Mouse (Mus musculus) intestine, embryonic 16.5 days (tissue): Measurements from ENCODE around the gene Parvg. TPM values are rescaled to one million over a fixed set of nuclear protein-coding genes. Genes with fewer than 3 reads are reported as not detected.

Source experiments
- ATAC-seq: fragments of 200-750 bp; cut with Nextera tagmentation; 2 replicates; pipeline ENCODE4 v1.8.0; 2017; ENCODE audit warnings: moderate TSS enrichment, moderate library complexity
- H3K27ac ChIP-seq: fragments of 300-500 bp; sonication (generic); 2 replicates; pipeline ENCODE4 v1.5.1; 2014; ENCODE audit warnings: mild to moderate bottlenecking, low read length
- H3K27me3 ChIP-seq: fragments of 300-500 bp; sonication (generic); replicated peaks from 2 replicates; pipeline ENCODE4 v1.6.1; 2014; ENCODE audit warnings: low read length, control low read depth, mixed read lengths; ENCODE audit not compliant: control insufficient read depth, insufficient read depth
- H3K36me3 ChIP-seq: fragments of 300-500 bp; sonication (generic); 2 replicates; pipeline ENCODE4 v1.6.1; 2014; ENCODE audit warnings: low read length, control low read depth; ENCODE audit not compliant: control insufficient read depth, insufficient read depth
- H3K4me1 ChIP-seq: fragments of 300-500 bp; sonication (generic); 2 replicates; pipeline ENCODE4 v1.6.1; 2014; ENCODE audit warnings: low read length, control low read depth, mixed read lengths; ENCODE audit not compliant: control insufficient read depth, insufficient read depth
- H3K4me2 ChIP-seq: fragments of 300-500 bp; sonication (generic); 2 replicates; pipeline ENCODE4 v1.6.1; 2014; ENCODE audit warnings: low read depth, low read length, control low read depth
- H3K4me3 ChIP-seq: fragments of 300-500 bp; sonication (generic); 2 replicates; pipeline ENCODE4 v1.5.1; 2014; ENCODE audit warnings: mild to moderate bottlenecking, low read length
- H3K9ac ChIP-seq: fragments of 300-500 bp; sonication (generic); 2 replicates; pipeline ENCODE4 v1.6.1; 2014; ENCODE audit warnings: low read depth, low read length
- H3K9me3 ChIP-seq: fragments of 300-500 bp; sonication (generic); 2 replicates; pipeline ENCODE4 v1.6.1; 2016; ENCODE audit warnings: low read length, control low read depth; ENCODE audit not compliant: control insufficient read depth
- WGBS: fragments of 180-500 bp; shearing (Covaris S2); extraction: QIAGEN DNeasy Blood & Tissue Kit; methylation state at CpG from one replicate; pipeline ENCODE4 v1.1.7; 2014; 5-methylcytosine and 5-hydroxymethylcytosine counted together
- polyA plus RNA-seq: library from polyadenylated mRNA; unstranded; fragments of >200 nt; fragmentation: Nextera tagmentation; extraction: Ambion mirVana; gene quantifications from 2 replicates; pipeline ENCODE4 v1.2.1, GENCODE M21; 2015

Parvg gene
- polyA plus RNA-seq, 1 experiment from 2014 or later: 3.2 TPM

- H3K4me2 ChIP-seq: no peak overlapping the region
- 61% methylated on average over 8 of the region's 8 CpGs for WGBS
- no peaks in the 10 kb centered on the region for H3K9me3 ChIP-seq
- ATAC-seq: no peak
- H3K4me3 ChIP-seq: no peak overlapping the region
- no peaks in the 10 kb centered on the region for H3K27me3 ChIP-seq
- H3K27ac ChIP-seq: no peak overlapping the region
- peaks cover 11% of the 10 kb centered on the region for H3K4me1 ChIP-seq
- peak overlapping the region; percentile 21; the same call in 1 of the 2 replicates for H3K9ac ChIP-seq
- no peaks in the 10 kb centered on the region for H3K36me3 ChIP-seq
These were observed 22.0 kb upstream of the Parvg start for GRCm38 (mm10) chr15:84301641-84302420.

- Histone ChIP-seq H3K9me3 (no peaks in the 10 kb centered on the region), H3K4me1 (peaks cover 10% of the 10 kb centered on the region), H3K27ac (no peak overlapping the region), H3K4me3 (no peak overlapping the region), H3K27me3 (no peaks in the 10 kb centered on the region), H3K9ac (no peak overlapping the region), H3K36me3 (no peaks in the 10 kb centered on the region), H3K4me2 (no peak overlapping the region)
- 60% methylated on average over 10 of the region's 10 CpGs for WGBS
- ATAC-seq: no peak
These were observed 20.6 kb upstream of the Parvg start for GRCm38 (mm10) chr15:84303264-84303663.

GRCm38 (mm10) chr15:84305333-84305732, 18.5 kb upstream of the Parvg start:
- H3K9ac ChIP-seq: no peak overlapping the region
- 61% methylated on average over 10 of the region's 10 CpGs for WGBS
- no peaks in the 10 kb centered on the region for H3K36me3 ChIP-seq
- ATAC-seq: no peak
- H3K27me3 ChIP-seq: no peaks in the 10 kb centered on the region
- no peak overlapping the region for H3K4me3 ChIP-seq
- no peaks in the 10 kb centered on the region; the same call in 1 of the 2 replicates for H3K4me1 ChIP-seq
- H3K4me2 ChIP-seq: no peak overlapping the region
- no peak overlapping the region for H3K27ac ChIP-seq
- no peaks in the 10 kb centered on the region for H3K9me3 ChIP-seq

GRCm38 (mm10) chr15:84310271-84310670, 13.6 kb upstream of the Parvg start:
- WGBS: 60% methylated on average over 11 of the region's 11 CpGs
- Histone ChIP-seq H3K4me2 (no peak overlapping the region), H3K36me3 (no peaks in the 10 kb centered on the region), H3K4me3 (no peak overlapping the region), H3K27me3 (no peaks in the 10 kb centered on the region), H3K4me1 (peaks cover 27% of the 10 kb centered on the region), H3K9ac (no peak overlapping the region), H3K9me3 (no peaks in the 10 kb centered on the region), H3K27ac (no peak overlapping the region)
- no peak for ATAC-seq

- Histone ChIP-seq H3K4me1 (peaks cover 32% of the 10 kb centered on the region), H3K36me3 (no peaks in the 10 kb centered on the region), H3K4me3 (no peak overlapping the region), H3K4me2 (no peak overlapping the region), H3K27ac (no peak overlapping the region), H3K9ac (no peak overlapping the region), H3K9me3 (no peaks in the 10 kb centered on the region), H3K27me3 (no peaks in the 10 kb centered on the region)
- 75% methylated on average over 9 of the region's 9 CpGs for whole genome bisulfite sequencing
- ATAC-seq: no peak
These were observed 12.3 kb upstream of the Parvg start for GRCm38 (mm10) chr15:84311295-84312085.

- Histone ChIP-seq H3K9ac (0 out of 2 replicates have a peak overlapping the region, but pooled peaks have one; percentile 17), H3K9me3 (no peaks in the 10 kb centered on the region), H3K4me3 (no peak overlapping the region), H3K4me2 (no peak overlapping the region), H3K4me1 (peaks cover 32% of the 10 kb centered on the region), H3K27ac (no peak overlapping the region), H3K36me3 (no peaks in the 10 kb centered on the region), H3K27me3 (no peaks in the 10 kb centered on the region)
- ATAC-seq: no peak; the same call in 1 of the 2 replicates
- WGBS: 60% methylated on average over 8 of the region's 10 CpGs
These were observed 10.8 kb upstream of the Parvg start for GRCm38 (mm10) chr15:84312878-84313565.

GRCm38 (mm10) chr15:84313566-84313878, 10.3 kb upstream of the Parvg start:
- Histone ChIP-seq H3K27me3 (no peaks in the 10 kb centered on the region), H3K36me3 (no peaks in the 10 kb centered on the region), H3K9ac (no peak overlapping the region), H3K27ac (no peak overlapping the region), H3K4me1 (peaks cover 32% of the 10 kb centered on the region), H3K4me3 (no peak overlapping the region), H3K9me3 (no peaks in the 10 kb centered on the region), H3K4me2 (no peak overlapping the region)
- WGBS: 30% methylated on average over 9 of the region's 9 CpGs
- no peak for ATAC-seq

GRCm38 (mm10) chr15:84314420-84315080, 9.3 kb upstream of the Parvg start:
- Histone ChIP-seq H3K4me3 (no peak overlapping the region), H3K9me3 (no peaks in the 10 kb centered on the region), H3K27ac (no peak overlapping the region), H3K4me1 (peaks cover 32% of the 10 kb centered on the region), H3K27me3 (no peaks in the 10 kb centered on the region), H3K9ac (no peak overlapping the region), H3K36me3 (no peaks in the 10 kb centered on the region), H3K4me2 (no peak overlapping the region)
- no peak for ATAC-seq
- 50% methylated on average over 18 of the region's 18 CpGs for WGBS
